Mouse (Mus musculus) kidney, embryonic 14.5 days (tissue): Measurements from ENCODE around the gene Gm47841. TPM values are rescaled to one million over a fixed set of nuclear protein-coding genes. Genes with fewer than 3 reads are reported as not detected.

Experiments
- ATAC-seq: fragments of 200-750 bp; cut with Nextera tagmentation; 2 replicates; pipeline ENCODE4 v1.8.0; 2017; ENCODE audit warnings: moderate number of reproducible peaks, mild to moderate bottlenecking, moderate TSS enrichment, moderate library complexity; ENCODE audit not compliant: low FRiP score, low TSS enrichment
- H3K27ac ChIP-seq: fragments of 300-500 bp; sonication (generic); 2 replicates; pipeline ENCODE4 v1.5.1; 2014; ENCODE audit warnings: low read depth, mild to moderate bottlenecking, low read length, moderate library complexity, mixed read lengths
- H3K27me3 ChIP-seq: fragments of 300-500 bp; sonication (generic); 2 replicates; pipeline ENCODE4 v1.6.1; 2014; ENCODE audit warnings: mild to moderate bottlenecking, low read length; ENCODE audit not compliant: control insufficient read depth, insufficient read depth
- H3K36me3 ChIP-seq: fragments of 300-500 bp; sonication (generic); 2 replicates; pipeline ENCODE4 v1.6.1; 2014; ENCODE audit warnings: low read length, mixed read lengths; ENCODE audit not compliant: control insufficient read depth, insufficient read depth
- H3K4me1 ChIP-seq: fragments of 300-500 bp; sonication (generic); 2 replicates; pipeline ENCODE4 v1.6.1; 2014; ENCODE audit warnings: low read length, mixed read lengths; ENCODE audit not compliant: control insufficient read depth, insufficient read depth
- H3K4me2 ChIP-seq: fragments of 300-500 bp; sonication (generic); replicated peaks from 2 replicates; pipeline ENCODE4 v1.6.1; 2014; ENCODE audit warnings: low read depth, mild to moderate bottlenecking, low read length
- H3K4me3 ChIP-seq: fragments of 300-500 bp; sonication (generic); 2 replicates; pipeline ENCODE4 v1.5.1; 2014; ENCODE audit warnings: mild to moderate bottlenecking, low read length
- H3K9ac ChIP-seq: fragments of 300-500 bp; sonication (generic); 2 replicates; pipeline ENCODE4 v1.6.1; 2014; ENCODE audit warnings: low read depth, mild to moderate bottlenecking, low read length, moderate library complexity
- H3K9me3 ChIP-seq: fragments of 300-500 bp; sonication (generic); 2 replicates; pipeline ENCODE4 v1.6.1; 2016; ENCODE audit warnings: low read length; ENCODE audit not compliant: control insufficient read depth
- WGBS: fragments of 180-500 bp; shearing (Covaris S2); extraction: QIAGEN DNeasy Blood & Tissue Kit; methylation state at CpG from one replicate; pipeline ENCODE4 v1.1.7; 2014; 5-methylcytosine and 5-hydroxymethylcytosine counted together
- polyA plus RNA-seq: library from polyadenylated mRNA; unstranded; fragments of >200 nt; fragmentation: Nextera tagmentation; extraction: Ambion mirVana; gene quantifications from 2 replicates; pipeline ENCODE4 v1.2.1, GENCODE M21; 2014

The Gm47841 gene
- polyA plus RNA-seq, 1 experiment from 2014 or later = not detected

GRCm38 (mm10) chr15:101066920-101067696 lies 19.9 kb upstream of the Gm47841 start:
- H3K27me3 ChIP-seq = no peaks in the 10 kb centered on the region
- H3K4me1 ChIP-seq = peaks cover 69% of the 10 kb centered on the region
- peak overlapping the region; percentile 77 for H3K27ac ChIP-seq
- ATAC-seq = no peak
- H3K4me2 ChIP-seq = no peak overlapping the region
- no peaks in the 10 kb centered on the region for H3K9me3 ChIP-seq
- no peak overlapping the region for H3K4me3 ChIP-seq
- no peak overlapping the region for H3K9ac ChIP-seq
- WGBS = 35% methylated on average over 7 of the region's 9 CpGs
- H3K36me3 ChIP-seq = no peaks in the 10 kb centered on the region; the same call in 1 of the 2 replicates

GRCm38 (mm10) chr15:101066364-101066847 lies 19.2 kb upstream of the Gm47841 start:
- H3K36me3 ChIP-seq = no peaks in the 10 kb centered on the region; the same call in 1 of the 2 replicates
- H3K4me3 ChIP-seq = no peak overlapping the region

GRCm38 (mm10) chr15:101065069-101065468 lies 17.9 kb upstream of the Gm47841 start:
- Histone ChIP-seq H3K36me3 (no peaks in the 10 kb centered on the region; the same call in 1 of the 2 replicates), H3K9me3 (no peaks in the 10 kb centered on the region), H3K4me1 (peaks cover 54% of the 10 kb centered on the region), H3K4me2 (no peak overlapping the region), H3K9ac (no peak overlapping the region), H3K27ac (no peak overlapping the region), H3K27me3 (no peaks in the 10 kb centered on the region), H3K4me3 (no peak overlapping the region)
- WGBS = 16% methylated on average over 6 of the region's 6 CpGs
- ATAC-seq = no peak

More at GRCm38 (mm10) chr15:101066364-101066847, 19.2 kb upstream of the Gm47841 start:
- Histone ChIP-seq H3K9me3 (no peaks in the 10 kb centered on the region), H3K4me2 (no peak overlapping the region), H3K27ac (no peak overlapping the region; the same call in 1 of the 2 replicates), H3K9ac (no peak overlapping the region), H3K27me3 (no peaks in the 10 kb centered on the region), H3K4me1 (peaks cover 63% of the 10 kb centered on the region)
- peak; percentile 50; the same call in 1 of the 2 replicates for ATAC-seq
- 14% methylated on average over 6 of the region's 6 CpGs for WGBS

GRCm38 (mm10) chr15:101060280-101060852 lies 13.2 kb upstream of the Gm47841 start:
- Histone ChIP-seq H3K27me3 (peaks cover 6% of the 10 kb centered on the region; the same call in 1 of the 2 replicates), H3K4me3 (no peak overlapping the region), H3K9me3 (no peaks in the 10 kb centered on the region), H3K27ac (no peak overlapping the region), H3K9ac (no peak overlapping the region), H3K4me1 (peaks cover 15% of the 10 kb centered on the region), H3K36me3 (no peaks in the 10 kb centered on the region; the same call in 1 of the 2 replicates), H3K4me2 (no peak overlapping the region)
- ATAC-seq = no peak
- 62% methylated on average over 11 of the region's 11 CpGs for WGBS

- peaks cover 9% of the 10 kb centered on the region; the same call in 1 of the 2 replicates for H3K4me1 ChIP-seq
- no peaks in the 10 kb centered on the region; the same call in 1 of the 2 replicates for H3K36me3 ChIP-seq
- no peak overlapping the region for H3K27ac ChIP-seq
- H3K4me3 ChIP-seq = no peak overlapping the region
- no peaks in the 10 kb centered on the region for H3K9me3 ChIP-seq
- no peak overlapping the region for H3K9ac ChIP-seq
- 52% methylated on average over 9 of the region's 9 CpGs for WGBS
- peaks cover 11% of the 10 kb centered on the region; the same call in 1 of the 2 replicates for H3K27me3 ChIP-seq
- no peak for ATAC-seq
- H3K4me2 ChIP-seq = no peak overlapping the region
These were observed 12.5 kb upstream of the Gm47841 start for GRCm38 (mm10) chr15:101059570-101060279.

- no peak overlapping the region for H3K4me3 ChIP-seq
- peaks cover 8% of the 10 kb centered on the region; the same call in 1 of the 2 replicates for H3K36me3 ChIP-seq
- H3K27ac ChIP-seq = no peak overlapping the region
- ATAC-seq = 0 out of 2 replicates have a peak, but pooled peaks have one; percentile 71
- H3K9me3 ChIP-seq = no peaks in the 10 kb centered on the region
- H3K4me2 ChIP-seq = no peak overlapping the region
- peaks cover 19% of the 10 kb centered on the region for H3K4me1 ChIP-seq
- H3K9ac ChIP-seq = no peak overlapping the region
- peaks cover 38% of the 10 kb centered on the region for H3K27me3 ChIP-seq
- 40% methylated on average over 10 of the region's 10 CpGs for WGBS
These were observed 9.0 kb upstream of the Gm47841 start for GRCm38 (mm10) chr15:101056225-101056624.

- Histone ChIP-seq H3K9ac (no peak overlapping the region), H3K36me3 (peaks cover 12% of the 10 kb centered on the region; the same call in 1 of the 2 replicates), H3K4me1 (peaks cover 11% of the 10 kb centered on the region), H3K27me3 (peaks cover 38% of the 10 kb centered on the region), H3K9me3 (no peaks in the 10 kb centered on the region), H3K4me2 (no peak overlapping the region), H3K27ac (no peak overlapping the region), H3K4me3 (no peak overlapping the region)
- no peak for ATAC-seq
- WGBS = 79% methylated on average over 10 of the region's 10 CpGs
These were observed 7.3 kb upstream of the Gm47841 start for GRCm38 (mm10) chr15:101054541-101054940.

GRCm38 (mm10) chr15:101053832-101054459 lies 6.7 kb upstream of the Gm47841 start:
- Histone ChIP-seq H3K4me2 (peak overlapping the region; percentile 67), H3K9ac (peak overlapping the region; percentile 48; the same call in 1 of the 2 replicates), H3K4me1 (peaks cover 10% of the 10 kb centered on the region), H3K36me3 (peaks cover 12% of the 10 kb centered on the region; the same call in 1 of the 2 replicates), H3K27ac (no peak overlapping the region), H3K4me3 (peak overlapping the region; percentile 28), H3K27me3 (peaks cover 38% of the 10 kb centered on the region), H3K9me3 (no peaks in the 10 kb centered on the region)
- ATAC-seq = peak; percentile 39; the same call in 1 of the 2 replicates
- 17% methylated on average over 48 of the region's 65 CpGs for WGBS
